Mouse (Mus musculus): ENCODE measurements around the gene Cenps. TPM values are rescaled to one million over a fixed set of nuclear protein-coding genes. Genes with fewer than 3 reads are reported as not detected.
"Not testable (repeated sequence)": the region's sequence is repeated elsewhere in the genome, so short reads cannot be mapped to it uniquely, and the experiment has no call there.

The Cenps gene
- polyA plus RNA-seq, 1 experiment from 2014 or later, result 22.6 TPM

DNA sequence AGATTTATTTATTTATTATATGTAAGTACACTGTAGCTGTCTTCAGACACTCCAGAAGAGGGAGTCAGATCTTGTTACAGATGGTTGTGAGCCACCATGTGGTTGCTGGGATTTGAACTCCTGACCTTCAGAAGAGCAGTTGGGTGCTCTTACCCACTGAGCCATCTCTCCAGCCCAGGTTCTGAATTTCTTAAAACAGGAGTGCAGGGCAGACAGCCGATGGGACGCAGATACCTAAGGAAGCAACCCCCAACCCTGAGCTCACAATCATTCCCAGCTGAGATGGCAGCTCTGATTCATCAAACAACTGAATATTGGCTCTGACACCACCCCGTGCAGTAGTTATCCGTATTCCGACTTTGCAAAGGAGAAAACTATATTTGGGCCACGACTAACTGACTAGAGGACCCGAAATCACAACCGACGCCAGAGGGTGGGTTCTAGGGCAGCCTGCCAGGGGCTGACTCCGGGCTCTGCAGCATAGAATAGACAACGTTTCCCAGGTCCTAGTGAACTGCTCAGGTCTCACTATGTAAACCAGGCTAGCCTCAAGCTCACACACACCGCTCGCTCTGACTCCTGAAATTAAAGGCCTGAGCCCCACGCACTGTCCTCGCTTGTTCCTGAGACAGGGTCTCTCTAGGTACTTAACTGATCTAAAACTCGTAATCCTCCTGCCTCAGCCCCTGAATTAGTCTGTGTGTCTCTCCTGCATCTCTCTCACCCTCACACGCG, 1.1 kb downstream of the Cenps start:
- H3K27ac ChIP-seq, result no peak overlapping the region; the same call in 1 of the 2 replicates
- ATAC-seq (ENCODE audit: insufficient read depth, low FRiP score, low read depth), result no peak
- H3K9me3 ChIP-seq, result no peaks in the 10 kb centered on the region
- peaks cover 8% of the 10 kb centered on the region for H3K4me1 ChIP-seq
- no peaks in the 10 kb centered on the region for H3K27me3 ChIP-seq (replicated peaks)
- no peaks in the 10 kb centered on the region for H3K36me3 ChIP-seq
- 58% methylated on average over 18 of the region's 18 CpGs for WGBS
- peak overlapping the region; percentile 59; the same call in 1 of the 2 replicates for H3K9ac ChIP-seq
- peak overlapping the region; percentile 57 for H3K4me2 ChIP-seq
- H3K4me3 ChIP-seq (replicated peaks), result peak overlapping the region; percentile 61

GRCm38 (mm10) chr4:149133395-149133794, 4.0 kb downstream of the Cenps start:
- H3K27ac ChIP-seq, result no peak overlapping the region
- no peak overlapping the region for H3K4me3 ChIP-seq (replicated peaks)
- H3K36me3 ChIP-seq, result no peaks in the 10 kb centered on the region
- H3K27me3 ChIP-seq (replicated peaks), result no peaks in the 10 kb centered on the region
- WGBS, result 79% methylated on average over 5 of the region's 5 CpGs
- H3K4me1 ChIP-seq, result peaks cover 8% of the 10 kb centered on the region
- ATAC-seq (ENCODE audit: insufficient read depth, low FRiP score, low read depth), result no peak
- no peak overlapping the region for H3K9ac ChIP-seq
- H3K4me2 ChIP-seq, result no peak overlapping the region
- H3K9me3 ChIP-seq, result no peaks in the 10 kb centered on the region

- WGBS, result 66% methylated on average over 21 of the region's 21 CpGs
- Histone ChIP-seq H3K4me3 (replicated peaks) (no peak overlapping the region), H3K27me3 (replicated peaks) (no peaks in the 10 kb centered on the region), H3K9me3 (no peaks in the 10 kb centered on the region), H3K9ac (no peak overlapping the region), H3K4me1 (peaks cover 8% of the 10 kb centered on the region), H3K27ac (no peak overlapping the region), H3K4me2 (no peak overlapping the region; the same call in 1 of the 2 replicates), H3K36me3 (no peaks in the 10 kb centered on the region)
- no peak for ATAC-seq (ENCODE audit: insufficient read depth, low FRiP score, low read depth)
These were observed 5.5 kb downstream of the Cenps start for GRCm38 (mm10) chr4:149131789-149132565.

- Histone ChIP-seq H3K4me3 (replicated peaks) (no peak overlapping the region), H3K27ac (no peak overlapping the region), H3K4me1 (peaks cover 6% of the 10 kb centered on the region), H3K27me3 (replicated peaks) (no peaks in the 10 kb centered on the region), H3K4me2 (no peak overlapping the region), H3K9me3 (no peaks in the 10 kb centered on the region), H3K9ac (no peak overlapping the region), H3K36me3 (no peaks in the 10 kb centered on the region)
- 87% methylated on average over 23 of the region's 23 CpGs for WGBS
- no peak for ATAC-seq (ENCODE audit: insufficient read depth, low FRiP score, low read depth)
These were observed 6.2 kb downstream of the Cenps start for GRCm38 (mm10) chr4:149131021-149131752.

- peaks cover 7% of the 10 kb centered on the region for H3K4me1 ChIP-seq
- no peak overlapping the region for H3K27ac ChIP-seq
- no peak for ATAC-seq (ENCODE audit: insufficient read depth, low FRiP score, low read depth)
- WGBS, result 70% methylated on average over 18 of the region's 18 CpGs
- H3K36me3 ChIP-seq, result no peaks in the 10 kb centered on the region
- no peaks in the 10 kb centered on the region for H3K27me3 ChIP-seq (replicated peaks)
- no peak overlapping the region for H3K9ac ChIP-seq
- no peaks in the 10 kb centered on the region for H3K9me3 ChIP-seq
- H3K4me3 ChIP-seq (replicated peaks), result no peak overlapping the region
- H3K4me2 ChIP-seq, result no peak overlapping the region
These were observed 9.0 kb downstream of the Cenps start for GRCm38 (mm10) chr4:149128467-149128866.

DNA sequence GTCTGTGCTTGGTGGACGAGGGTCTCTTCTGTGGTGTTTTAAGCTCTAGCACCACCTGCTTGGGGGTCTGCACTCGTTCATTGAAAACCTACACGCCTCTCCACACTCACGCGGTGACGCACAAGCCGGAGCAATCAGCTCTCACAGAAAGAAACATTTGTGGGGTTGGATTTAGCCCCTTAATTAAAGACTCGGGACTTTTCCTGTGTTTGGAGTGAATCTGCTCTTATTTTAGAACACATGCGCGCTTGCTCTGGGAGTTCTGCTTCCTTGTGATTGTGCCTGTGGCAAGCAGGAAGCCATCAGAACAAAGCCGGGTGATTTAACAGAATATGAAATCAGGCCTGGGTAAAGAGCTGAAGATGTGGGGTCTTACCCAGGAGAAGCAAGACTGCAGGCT, 10.8 kb downstream of the Cenps start, which contains the start of gene Cort:
Gene Cort, minus strand, starts transcription at position 101 of the 400 bp plus-strand sequence.
- 79% methylated on average over 11 of the region's 11 CpGs for WGBS
- Histone ChIP-seq H3K36me3 (no peaks in the 10 kb centered on the region), H3K9me3 (no peaks in the 10 kb centered on the region), H3K27ac (no peak within 1 kb of the TSS), H3K4me3 (replicated peaks) (no peak within 1 kb of the TSS), H3K9ac (no peak within 1 kb of the TSS), H3K27me3 (replicated peaks) (no peaks in the 10 kb centered on the region), H3K4me2 (no peak within 1 kb of the TSS), H3K4me1 (peaks cover 4% of the 10 kb centered on the region; the same call in 1 of the 2 replicates)
- ATAC-seq (ENCODE audit: insufficient read depth, low FRiP score, low read depth), result no peak

DNA sequence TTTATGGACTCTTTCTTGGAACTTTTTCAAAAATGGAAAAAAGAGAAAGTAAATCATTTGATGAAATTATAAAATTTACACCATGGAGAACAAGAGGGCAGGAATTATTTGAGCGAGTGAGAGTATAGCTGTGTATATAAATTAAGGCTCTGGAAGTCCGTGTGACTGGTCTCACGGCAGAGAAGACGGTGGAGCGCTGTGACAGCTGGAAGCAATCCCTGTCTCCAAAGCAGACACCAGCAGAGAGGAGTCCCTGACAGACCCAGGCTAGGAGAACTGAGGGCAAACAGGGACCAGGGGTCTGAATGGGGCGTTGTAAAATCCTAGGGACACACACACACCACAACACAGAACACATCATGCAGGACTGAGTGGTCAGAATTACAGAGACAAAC, 11.3 kb downstream of the Cenps start:
- Histone ChIP-seq H3K9me3 (no peaks in the 10 kb centered on the region), H3K9ac (no peak overlapping the region), H3K27me3 (replicated peaks) (no peaks in the 10 kb centered on the region), H3K4me3 (replicated peaks) (no peak overlapping the region), H3K36me3 (no peaks in the 10 kb centered on the region), H3K4me2 (no peak overlapping the region), H3K27ac (no peak overlapping the region), H3K4me1 (peaks cover 4% of the 10 kb centered on the region; the same call in 1 of the 2 replicates)
- 53% methylated on average over 6 of the region's 6 CpGs for WGBS
- ATAC-seq (ENCODE audit: insufficient read depth, low FRiP score, low read depth), result no peak

GRCm38 (mm10) chr4:149125341-149126114, 11.9 kb downstream of the Cenps start:
- Histone ChIP-seq H3K27ac (no peak overlapping the region), H3K4me1 (peaks cover 4% of the 10 kb centered on the region; the same call in 1 of the 2 replicates), H3K27me3 (replicated peaks) (no peaks in the 10 kb centered on the region), H3K4me3 (replicated peaks) (no peak overlapping the region), H3K9me3 (no peaks in the 10 kb centered on the region), H3K36me3 (no peaks in the 10 kb centered on the region), H3K9ac (no peak overlapping the region), H3K4me2 (no peak overlapping the region)
- no peak for ATAC-seq (ENCODE audit: insufficient read depth, low FRiP score, low read depth)
- 69% methylated on average over 11 of the region's 11 CpGs for WGBS

DNA sequence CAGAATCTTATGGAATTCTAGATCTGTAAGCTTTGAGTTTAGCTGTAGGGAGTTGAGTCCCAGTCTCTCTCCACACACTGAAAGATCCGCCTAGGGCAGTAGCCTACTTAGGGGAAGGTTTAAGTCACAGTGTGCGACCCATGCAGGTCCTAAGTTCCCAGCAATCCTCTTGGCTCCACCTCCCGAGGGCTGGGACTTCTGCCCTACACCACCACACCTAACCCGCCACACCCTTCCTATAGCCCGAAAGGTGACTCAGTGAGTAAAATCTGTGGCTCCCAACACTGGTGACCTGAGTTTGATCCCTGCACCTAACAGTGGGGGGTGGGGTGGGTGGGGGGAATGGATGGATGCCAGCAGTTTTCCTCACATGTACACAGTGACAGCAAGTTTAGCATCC, 14.0 kb downstream of the Cenps start:
- WGBS, result 53% methylated on average over 5 of the region's 5 CpGs
- H3K4me2 ChIP-seq, result no peak overlapping the region
- no peak overlapping the region for H3K27ac ChIP-seq
- H3K9ac ChIP-seq, result no peak overlapping the region
- no peaks in the 10 kb centered on the region for H3K36me3 ChIP-seq
- no peak overlapping the region for H3K4me3 ChIP-seq (replicated peaks)
- no peaks in the 10 kb centered on the region for H3K27me3 ChIP-seq (replicated peaks)
- H3K4me1 ChIP-seq, result peaks cover 4% of the 10 kb centered on the region; the same call in 1 of the 2 replicates
- ATAC-seq (ENCODE audit: insufficient read depth, low FRiP score, low read depth), result no peak; the same call in 1 of the 2 replicates
- no peaks in the 10 kb centered on the region for H3K9me3 ChIP-seq

DNA sequence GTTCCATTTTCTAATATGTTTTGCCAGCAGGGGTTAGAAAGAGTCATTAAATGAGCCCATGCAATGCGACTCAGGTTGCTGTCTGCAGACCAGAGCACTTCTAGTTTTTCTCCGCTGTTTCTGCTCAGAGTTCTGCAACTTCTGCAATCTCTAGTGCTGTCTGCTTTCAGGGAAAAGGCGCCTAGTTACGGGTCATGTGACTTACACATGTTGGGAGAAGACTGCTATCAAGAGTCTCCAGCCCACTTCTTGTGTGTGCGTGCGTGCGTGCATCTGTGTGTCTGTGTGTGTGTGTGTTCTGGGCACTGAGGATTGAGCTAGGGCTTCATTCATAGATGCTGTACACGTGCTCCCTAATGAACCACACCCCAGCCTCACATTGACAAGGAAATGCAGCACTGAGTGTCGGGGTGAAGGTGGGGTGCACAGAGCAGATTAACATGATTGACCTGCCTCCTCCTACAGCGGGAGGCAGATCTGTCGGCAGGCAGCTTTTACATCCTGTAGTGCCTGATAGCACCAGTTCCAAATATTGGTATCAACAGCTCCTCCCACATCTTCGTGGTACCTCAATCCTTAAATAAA, 17.4 kb downstream of the Cenps start:
- not testable (repeated sequence) for H3K36me3 ChIP-seq; ATAC-seq (ENCODE audit: insufficient read depth, low FRiP score, low read depth); H3K9ac ChIP-seq; H3K4me1 ChIP-seq; H3K27ac ChIP-seq; H3K4me3 ChIP-seq (replicated peaks); H3K4me2 ChIP-seq; H3K27me3 ChIP-seq (replicated peaks); H3K9me3 ChIP-seq
- WGBS, result 76% methylated on average over 12 of the region's 12 CpGs

Data from stomach, embryonic 15.5 days (tissue).